Comparison of ENCODE assay signal across 20 mouse cellular contexts in the genomic region with DNA sequence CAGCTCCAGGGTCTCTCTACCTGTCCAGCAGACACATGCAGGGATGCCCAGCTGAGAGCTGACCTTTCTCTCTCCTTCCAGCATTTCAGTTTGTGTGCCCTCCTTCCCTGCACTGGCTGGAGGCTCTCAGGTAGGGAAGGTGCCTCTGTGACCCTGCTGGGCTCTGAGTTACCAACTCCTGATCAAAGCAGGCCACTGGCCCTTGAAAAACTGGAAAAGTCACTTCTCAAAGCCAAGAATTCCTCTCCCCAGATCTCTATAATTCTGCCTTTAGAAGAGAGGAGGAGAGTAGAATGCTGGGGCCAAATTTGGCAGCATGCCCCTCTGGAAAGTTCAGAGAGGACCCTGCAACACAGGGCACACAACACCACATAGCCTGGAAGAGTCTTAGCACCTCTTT. TPM values are rescaled to one million over a fixed set of nuclear protein-coding genes. Genes with fewer than 3 reads are reported as not detected.
DNase-seq lines count a peak whose midpoint lies in the region; ATAC-seq and TF ChIP-seq lines count a peak whose summit lies in the region.
"Had no signal": no experiment of that assay in that cellular context is flagged by ENCODE, and none has a peak within 500 bp of the region (broad histone marks: within the 10 kb centered on the region; RNA-seq: fewer than 3 reads in every experiment).

No protein-coding gene starts in this region.

- no peak for TF ChIP-seq CTCF in lung, adult 2 months (IDR thresholded peaks at IDR 0.05; ENCODE audit: insufficient read depth, low read length)

- ATAC-seq in frontal cortex, adult (ENCODE audit: low TSS enrichment), result no peak
- ATAC-seq: forebrain, embryonic 14.5 days; intestine, embryonic 16.5 days; midbrain, embryonic 16.5 days had no signal

- H3K4me3 ChIP-seq in lung, adult 2 months (replicated peaks; ENCODE audit: extremely low read depth, low read depth, low read length), result no peak overlapping the region
- H3K4me3 ChIP-seq: embryonic facial prominence, embryonic 13.5 days; heart, embryonic 13.5 days; layer of hippocampus, adult 2 months; limb, embryonic 15.5 days; liver, embryonic 15.5 days had no signal

- no peaks in the 10 kb centered on the region; the same call in 1 of the 2 replicates for H3K4me1 ChIP-seq in lung, adult 2 months (ENCODE audit: control insufficient read depth, insufficient read depth, low read length)
- H3K4me1 ChIP-seq: liver, embryonic 15.5 days had no signal

- no peak for TF ChIP-seq POLR2A in lung, adult 2 months (IDR thresholded peaks at IDR 0.05; ENCODE audit: borderline replicate concordance, extremely low read depth, low read depth, low read length)

- DNase-seq in lung, adult 18-20 months, result peak; percentile 36 to 72
- DNase-seq in lung, adult 2 months, result no peak
- DNase-seq in kidney, postnatal 25 days, result peak; percentile 40 to 59
- peak; percentile 24 for DNase-seq in lung, postnatal 14 days
- DNase-seq in retina, postnatal 1 day, result no peak
- DNase-seq in retina, embryonic 14.5 days (ENCODE audit: low spot score), result no peak
- DNase-seq: adrenal gland, postnatal 14 days; cerebellum, adult 9-11 months; right cerebral cortex, postnatal 4 days; thymus, postnatal 14 days had no signal

RNA-seq across cellular contexts. Expression of gene Mal, which starts 4.2 kb away (rescaled TPM):
- 8.7 and 10.9 TPM in 2 replicates for polyA plus RNA-seq in lung, adult 2 months (2012; rRNA removed)
- polyA plus RNA-seq: G1E had no signal

Comparison
In these comparisons a context has a peak if more than half of its experiments do, and no peak if none do; other contexts are left out.
1. DNase-seq: peak in lung, adult 18-20 months (2 of 2), kidney, postnatal 25 days (2 of 2) and lung, postnatal 14 days (single experiment); none in lung, adult 2 months (single experiment), retina, postnatal 1 day (single experiment) and retina, embryonic 14.5 days (single experiment).